Mouse (Mus musculus): ENCODE results near the gene Gusb. TPM values are rescaled to one million over a fixed set of nuclear protein-coding genes. Genes with fewer than 3 reads are reported as not detected.

Gusb gene
- polyA plus RNA-seq, 1 experiment = 42.0 TPM

GRCm38 (mm10) chr5:130023767-130024539, 21.1 kb upstream of the Gusb start:
- DNase-seq (ENCODE audit: low spot score) = peak; percentile 54

GRCm38 (mm10) chr5:130023067-130023766, 20.4 kb upstream of the Gusb start:
- DNase-seq (ENCODE audit: low spot score) = no peak

GRCm38 (mm10) chr5:130022366-130022765, 19.5 kb upstream of the Gusb start:
- DNase-seq (ENCODE audit: low spot score) = no peak

- DNase-seq (ENCODE audit: low spot score) = no peak
Observed at GRCm38 (mm10) chr5:130021361-130021966, 18.6 kb upstream of the Gusb start.

- no peak for DNase-seq (ENCODE audit: low spot score)
Observed at GRCm38 (mm10) chr5:130019461-130019860, 16.6 kb upstream of the Gusb start.

- DNase-seq (ENCODE audit: low spot score) = no peak
Observed at GRCm38 (mm10) chr5:130015104-130015503, 12.3 kb upstream of the Gusb start.

- no peak for DNase-seq (ENCODE audit: low spot score)
Observed at GRCm38 (mm10) chr5:130010961-130011360, 8.1 kb upstream of the Gusb start.

- DNase-seq (ENCODE audit: low spot score) = no peak
Observed at GRCm38 (mm10) chr5:130009784-130010183, 6.9 kb upstream of the Gusb start.

GRCm38 (mm10) chr5:130008034-130008590, 5.3 kb upstream of the Gusb start:
- DNase-seq (ENCODE audit: low spot score) = no peak

- DNase-seq (ENCODE audit: low spot score) = no peak
Observed at GRCm38 (mm10) chr5:130007344-130007743, 4.5 kb upstream of the Gusb start.

GRCm38 (mm10) chr5:130003229-130003628, 380 bp upstream of the Gusb start:
- no peak for DNase-seq (ENCODE audit: low spot score)

- no peak for DNase-seq (ENCODE audit: low spot score)
Observed at GRCm38 (mm10) chr5:130001356-130001987, 1.4 kb downstream of the Gusb start.

- no peak for DNase-seq (ENCODE audit: low spot score)
Observed at GRCm38 (mm10) chr5:130000735-130001134, 2.1 kb downstream of the Gusb start.

- no peak for DNase-seq (ENCODE audit: low spot score)
Observed at GRCm38 (mm10) chr5:129999097-129999496, 3.8 kb downstream of the Gusb start.

- no peak for DNase-seq (ENCODE audit: low spot score)
Observed at GRCm38 (mm10) chr5:129997700-129998099, 5.1 kb downstream of the Gusb start.

- no peak for DNase-seq (ENCODE audit: low spot score)
Observed at GRCm38 (mm10) chr5:129994989-129995388, 7.9 kb downstream of the Gusb start.

GRCm38 (mm10) chr5:129993374-129993773, 9.5 kb downstream of the Gusb start:
- no peak for DNase-seq (ENCODE audit: low spot score)

- DNase-seq (ENCODE audit: low spot score) = no peak
Observed at GRCm38 (mm10) chr5:129991898-129992297, 11.0 kb downstream of the Gusb start.

GRCm38 (mm10) chr5:129989376-129989775, 13.5 kb downstream of the Gusb start:
- no peak for DNase-seq (ENCODE audit: low spot score)

GRCm38 (mm10) chr5:129980216-129980615, 22.6 kb downstream of the Gusb start:
- DNase-seq (ENCODE audit: low spot score) = no peak

GRCm38 (mm10) chr5:129978608-129979007, 24.2 kb downstream of the Gusb start:
- no peak for DNase-seq (ENCODE audit: low spot score)

GRCm38 (mm10) chr5:129977768-129978167, 25.1 kb downstream of the Gusb start:
- no peak for DNase-seq (ENCODE audit: low spot score)
